Comparison of ENCODE assay signal across 15 mouse cellular contexts in genomic region chr13:95032973-95033372, GRCm38 (mm10). TPM values are rescaled to one million over a fixed set of nuclear protein-coding genes. Genes with fewer than 3 reads are reported as not detected.
DNase-seq lines count a peak whose midpoint lies in the region; ATAC-seq and TF ChIP-seq lines count a peak whose summit lies in the region.
"Had no signal": no experiment of that assay in that cellular context is flagged by ENCODE, and none has a peak within 500 bp of the region (broad histone marks: within the 10 kb centered on the region; RNA-seq: fewer than 3 reads in every experiment).

No protein-coding gene starts in this region.

- H3K27ac ChIP-seq in hindbrain, embryonic 14.5 days, result peak overlapping the region; percentile 26; the same call in 1 of the 2 replicates
- H3K27ac ChIP-seq in hindbrain, embryonic 11.5 days (ENCODE audit: low read depth, low read length), result no peak overlapping the region
- H3K27ac ChIP-seq in liver, postnatal 0 days (ENCODE audit: low read depth), result no peak overlapping the region; the same call in 1 of the 2 replicates
- H3K27ac ChIP-seq in liver, embryonic 11.5 days (ENCODE audit: low read depth, low read length), result no peak overlapping the region
- H3K27ac ChIP-seq in small intestine, adult 2 months (ENCODE audit: insufficient read depth, low read depth, low read length), result peak overlapping the region; percentile 62
- H3K27ac ChIP-seq in limb, embryonic 10.5 days, result no peak overlapping the region
- H3K27ac ChIP-seq: hindbrain, embryonic 10.5 days; liver, embryonic 14.5 days had no signal

- no peak overlapping the region for H3K9ac ChIP-seq in hindbrain, embryonic 14.5 days
- H3K9ac ChIP-seq in hindbrain, embryonic 11.5 days (ENCODE audit: low read depth, low read length), result no peak overlapping the region
- no peak overlapping the region for H3K9ac ChIP-seq in liver, postnatal 0 days (replicated peaks)
- no peak overlapping the region for H3K9ac ChIP-seq in liver, embryonic 11.5 days (ENCODE audit: low read depth, low read length)
- H3K9ac ChIP-seq: forebrain, embryonic 15.5 days; liver, embryonic 14.5 days had no signal

- H3K4me2 ChIP-seq in hindbrain, embryonic 14.5 days (replicated peaks), result no peak overlapping the region
- no peak overlapping the region for H3K4me2 ChIP-seq in hindbrain, embryonic 11.5 days (replicated peaks; ENCODE audit: low read depth, low read length)
- H3K4me2 ChIP-seq in liver, postnatal 0 days (ENCODE audit: low read depth, low read length), result no peak overlapping the region
- no peak overlapping the region for H3K4me2 ChIP-seq in liver, embryonic 11.5 days
- H3K4me2 ChIP-seq: forebrain, embryonic 15.5 days had no signal

- ATAC-seq in hindbrain, embryonic 14.5 days (ENCODE audit: low FRiP score), result no peak
- no peak for ATAC-seq in hindbrain, embryonic 11.5 days (ENCODE audit: low FRiP score)
- ATAC-seq in liver, postnatal 0 days, result peak; percentile 45
- no peak for ATAC-seq in liver, embryonic 11.5 days (replicated peaks; ENCODE audit: low FRiP score)
- ATAC-seq in granulocyte monocyte progenitor cell, adult 5-6 weeks (replicated peaks; ENCODE audit: poor library complexity, severe bottlenecking), result peak; percentile 74

- no peaks in the 10 kb centered on the region; the same call in 1 of the 2 replicates for H3K36me3 ChIP-seq in hindbrain, embryonic 14.5 days (replicated peaks; ENCODE audit: control insufficient read depth, insufficient read depth)
- H3K36me3 ChIP-seq in hindbrain, embryonic 11.5 days (ENCODE audit: control insufficient read depth, insufficient read depth, low read length), result no peaks in the 10 kb centered on the region
- H3K36me3 ChIP-seq in liver, postnatal 0 days (replicated peaks; ENCODE audit: insufficient read depth, low read length), result no peaks in the 10 kb centered on the region
- no peaks in the 10 kb centered on the region for H3K36me3 ChIP-seq in liver, embryonic 11.5 days (ENCODE audit: control insufficient read depth, insufficient read depth, low read length)
- H3K36me3 ChIP-seq in small intestine, adult 2 months (ENCODE audit: control insufficient read depth, insufficient read depth, low read length), result peaks cover 7% of the 10 kb centered on the region
- H3K36me3 ChIP-seq in limb, embryonic 10.5 days, result peaks cover 4% of the 10 kb centered on the region; the same call in 1 of the 2 replicates

- 83% methylated on average over 6 of the region's 6 CpGs for WGBS in hindbrain, embryonic 14.5 days
- 86% methylated on average over 6 of the region's 6 CpGs for WGBS in hindbrain, embryonic 11.5 days
- WGBS in liver, postnatal 0 days (ENCODE audit: insufficient replicate concordance), result 70% methylated on average over 6 of the region's 6 CpGs
- 77% methylated on average over 6 of the region's 6 CpGs for WGBS in liver, embryonic 11.5 days
- WGBS in small intestine, adult 2 months, result 29% methylated on average over 6 of the region's 6 CpGs
- 86% methylated on average over 6 of the region's 6 CpGs for WGBS in limb, embryonic 10.5 days

- no peak overlapping the region for H3K4me3 ChIP-seq in hindbrain, embryonic 14.5 days (replicated peaks; ENCODE audit: low read length)
- no peak overlapping the region for H3K4me3 ChIP-seq in hindbrain, embryonic 11.5 days (ENCODE audit: low read depth, low read length)
- no peak overlapping the region for H3K4me3 ChIP-seq in liver, postnatal 0 days (ENCODE audit: low read depth, low read length)
- H3K4me3 ChIP-seq in liver, embryonic 11.5 days (ENCODE audit: low read depth, low read length), result no peak overlapping the region
- peak overlapping the region; percentile 52 for H3K4me3 ChIP-seq in small intestine, adult 2 months (ENCODE audit: low read depth, low read length)
- no peak overlapping the region for H3K4me3 ChIP-seq in limb, embryonic 10.5 days
- H3K4me3 ChIP-seq: forebrain, embryonic 15.5 days; hindbrain, embryonic 10.5 days had no signal

- TF ChIP-seq EP300 in liver, postnatal 0 days (IDR thresholded peaks at IDR 0.05; ENCODE audit: low read depth), result no peak

- DNase-seq in hindbrain, embryonic 14.5 days (ENCODE audit: low spot score), result no peak
- no peak for DNase-seq in hindbrain, embryonic 11.5 days (ENCODE audit: low spot score)
- DNase-seq in liver, postnatal 0 days, result no peak
- DNase-seq in liver, embryonic 11.5 days (ENCODE audit: low spot score), result no peak
- no peak for DNase-seq in limb, embryonic 10.5 days (ENCODE audit: low spot score)
- DNase-seq: adrenal gland, adult 2 months; gastrocnemius, postnatal 25 days; lung, postnatal 4 days; right cerebral cortex, postnatal 4 days; thymus, postnatal 36 days had no signal

- H3K9me3 ChIP-seq in hindbrain, embryonic 14.5 days (ENCODE audit: control insufficient read depth, low read length), result no peaks in the 10 kb centered on the region
- no peaks in the 10 kb centered on the region for H3K9me3 ChIP-seq in hindbrain, embryonic 11.5 days (ENCODE audit: control insufficient read depth, low read length)
- H3K9me3 ChIP-seq in liver, postnatal 0 days (ENCODE audit: low read length), result no peaks in the 10 kb centered on the region
- H3K9me3 ChIP-seq in liver, embryonic 11.5 days (ENCODE audit: control insufficient read depth, low read length), result no peaks in the 10 kb centered on the region
- no peaks in the 10 kb centered on the region for H3K9me3 ChIP-seq in limb, embryonic 10.5 days (replicated peaks)
- H3K9me3 ChIP-seq: forebrain, embryonic 15.5 days had no signal

- no peak for TF ChIP-seq CTCF in liver, postnatal 0 days (IDR thresholded peaks at IDR 0.05; ENCODE audit: low read depth)
- no peak for TF ChIP-seq CTCF in small intestine, adult 2 months (IDR thresholded peaks at IDR 0.05; ENCODE audit: extremely low read depth, insufficient read length, insufficient replicate concordance, low read depth, low read length)

- 0 out of 2 replicates have a peak, but pooled peaks cover 2% of the 10 kb centered on the region for H3K4me1 ChIP-seq in hindbrain, embryonic 14.5 days (replicated peaks; ENCODE audit: control insufficient read depth, insufficient read depth, low read length)
- H3K4me1 ChIP-seq in hindbrain, embryonic 11.5 days (replicated peaks; ENCODE audit: control insufficient read depth, insufficient read depth, low read length), result no peaks in the 10 kb centered on the region
- H3K4me1 ChIP-seq in liver, postnatal 0 days (ENCODE audit: insufficient read depth), result no peaks in the 10 kb centered on the region
- no peaks in the 10 kb centered on the region for H3K4me1 ChIP-seq in liver, embryonic 11.5 days (replicated peaks; ENCODE audit: control insufficient read depth, insufficient read depth, low read length)
- peaks cover 10% of the 10 kb centered on the region for H3K4me1 ChIP-seq in small intestine, adult 2 months (ENCODE audit: control insufficient read depth, insufficient read depth, insufficient read length, low read length)
- peaks cover 3% of the 10 kb centered on the region; the same call in 1 of the 2 replicates for H3K4me1 ChIP-seq in limb, embryonic 10.5 days

- TF ChIP-seq POLR2A in small intestine, adult 2 months (IDR thresholded peaks at IDR 0.05; ENCODE audit: low read depth, low read length), result no peak

- no peaks in the 10 kb centered on the region for H3K27me3 ChIP-seq in hindbrain, embryonic 14.5 days (ENCODE audit: control insufficient read depth, insufficient read depth, low read length)
- H3K27me3 ChIP-seq in hindbrain, embryonic 11.5 days (ENCODE audit: control insufficient read depth, insufficient read depth, low read length), result no peaks in the 10 kb centered on the region
- H3K27me3 ChIP-seq in liver, postnatal 0 days (ENCODE audit: insufficient read depth, low read length), result no peaks in the 10 kb centered on the region
- no peaks in the 10 kb centered on the region for H3K27me3 ChIP-seq in liver, embryonic 11.5 days (replicated peaks; ENCODE audit: control insufficient read depth, insufficient read depth, low read length)
- no peaks in the 10 kb centered on the region for H3K27me3 ChIP-seq in small intestine, adult 2 months (ENCODE audit: control insufficient read depth, insufficient read depth, low read length)
- no peaks in the 10 kb centered on the region for H3K27me3 ChIP-seq in limb, embryonic 10.5 days (ENCODE audit: low read depth, poor library complexity, severe bottlenecking)
- H3K27me3 ChIP-seq: forebrain, embryonic 15.5 days had no signal

RNA-seq across cellular contexts. Expression of gene Wdr41, which starts 56.8 kb away (rescaled TPM):
- polyA plus RNA-seq in hindbrain, embryonic 14.5 days (2014; fragmentation: Nextera tagmentation; extraction: Ambion mirVana), result 29.6 and 31.3 TPM in 2 replicates
- 20.6 and 25.0 TPM in 2 replicates for polyA plus RNA-seq in hindbrain, embryonic 11.5 days (2014; fragmentation: Nextera tagmentation; extraction: Ambion mirVana)
- polyA plus RNA-seq in liver, postnatal 0 days (2015; fragmentation: Nextera tagmentation; extraction: Ambion mirVana), result 7.4 and 7.5 TPM in 2 replicates
- 12.1 and 14.5 TPM in 2 replicates for polyA plus RNA-seq in liver, embryonic 11.5 days (2014; fragmentation: Nextera tagmentation; extraction: Ambion mirVana)
- 23.5 and 30.1 TPM in 2 replicates for total RNA-seq in granulocyte monocyte progenitor cell, adult 5-6 weeks (2014; fragmentation: Nextera tagmentation)
- total RNA-seq in granulocyte monocyte progenitor cell, adult 5-6 weeks (2017), result 15.3 and 20.0 TPM in 2 replicates
- 3.4 and 5.9 TPM in 2 replicates for polyA plus RNA-seq in small intestine, adult 2 months (2012; rRNA removed)
- polyA plus RNA-seq in limb, embryonic 10.5 days (2016; fragmentation: Nextera tagmentation; extraction: Ambion mirVana), result 12.6 and 16.4 TPM in 2 replicates

Comparison
In these comparisons a context has a peak if more than half of its experiments do, and no peak if none do; other contexts are left out.
1. ATAC-seq: peak in liver, postnatal 0 days (single experiment) and granulocyte monocyte progenitor cell, adult 5-6 weeks (single experiment); none in hindbrain, embryonic 14.5 days (single experiment), hindbrain, embryonic 11.5 days (single experiment) and liver, embryonic 11.5 days (single experiment).
2. H3K27ac ChIP-seq: peak in hindbrain, embryonic 14.5 days (single experiment) and small intestine, adult 2 months (single experiment); none in hindbrain, embryonic 11.5 days (single experiment), liver, postnatal 0 days (single experiment), liver, embryonic 11.5 days (single experiment) and limb, embryonic 10.5 days (single experiment).